ENCODE assay signal across 8 mouse cellular contexts in genomic region chr4:62518416-62519121, GRCm38 (mm10). TPM values are rescaled to one million over a fixed set of nuclear protein-coding genes. Genes with fewer than 3 reads are reported as not detected.
A peak's percentile ranks its signal among the peaks of the same experiment; 100 is the strongest.
DNase-seq lines count a peak whose midpoint lies in the region; ATAC-seq lines count a peak whose summit lies in the region.

No protein-coding gene starts in this region.

- H3K27ac ChIP-seq in midbrain, embryonic 12.5 days (replicated peaks): no peak overlapping the region; the same call in 1 of the 2 replicates

- H3K9ac ChIP-seq in midbrain, embryonic 12.5 days (replicated peaks): peak overlapping the region; percentile 77

- ATAC-seq in midbrain, embryonic 12.5 days (ENCODE audit: low FRiP score, low read depth): 0 out of 2 replicates have a peak, but pooled peaks have one; percentile 12
- no peak for ATAC-seq in megakaryocyte progenitor cell, adult 5-6 weeks (replicated peaks; ENCODE audit: poor library complexity)

- intact Hi-C loops in heart, postnatal 10 days (cut with DNase I): loop anchor here (5.0 kb wide), 1 partner anchor 156 kb away; the partner anchor contains the start of genes Fkbp15 and Slc31a1

- H3K4me1 ChIP-seq in midbrain, embryonic 12.5 days: peaks cover 19% of the 10 kb centered on the region

- WGBS in midbrain, embryonic 12.5 days: 58% methylated on average over 13 of the region's 13 CpGs

- peaks cover 15% of the 10 kb centered on the region for H3K36me3 ChIP-seq in midbrain, embryonic 12.5 days

- peak; percentile 50 for DNase-seq in ovary, postnatal 36 days (ENCODE audit: low spot score)
- no peak for DNase-seq in ovary, postnatal 14 days (ENCODE audit: low spot score)
- DNase-seq in cerebellum, postnatal 10 days: peak; percentile 31 to 40
- peak; percentile 64 to 67 for DNase-seq in heart, postnatal 10 days
- DNase-seq in kidney, postnatal 4 days: peak; percentile 36 to 55
- no peak for DNase-seq in right cerebral cortex, postnatal 36 days (ENCODE audit: low spot score in 2 of 2)

- no peaks in the 10 kb centered on the region for H3K27me3 ChIP-seq in midbrain, embryonic 12.5 days

- H3K4me3 ChIP-seq in midbrain, embryonic 12.5 days: peak overlapping the region; percentile 71

- H3K9me3 ChIP-seq in midbrain, embryonic 12.5 days: no peaks in the 10 kb centered on the region

- H3K4me2 ChIP-seq in midbrain, embryonic 12.5 days (replicated peaks): peak overlapping the region; percentile 78

RNA-seq across cellular contexts. Expression of gene Alad, which starts 1.1 kb away (rescaled TPM):
- total RNA-seq in heart, postnatal 10 days (2021): 10 to 100 TPM; 61.1 to 65.2 TPM
- 67.3 and 68.4 TPM in 2 replicates for polyA plus RNA-seq in midbrain, embryonic 12.5 days (2016; fragmentation: Nextera tagmentation; extraction: Ambion mirVana)
- 33.6 and 50.9 TPM in 2 replicates for total RNA-seq in megakaryocyte progenitor cell, adult 5-6 weeks (2015)
- total RNA-seq in megakaryocyte progenitor cell, adult 5-6 weeks (2017): 24.1 and 25.0 TPM in 2 replicates

RNA-seq across cellular contexts. Expression of gene Pole3, which starts 6.3 kb away (rescaled TPM):
- total RNA-seq in heart, postnatal 10 days (2021): 10 to 100 TPM; 23.4 to 24.4 TPM
- polyA plus RNA-seq in midbrain, embryonic 12.5 days (2016; fragmentation: Nextera tagmentation; extraction: Ambion mirVana): 102 and 110 TPM in 2 replicates
- total RNA-seq in megakaryocyte progenitor cell, adult 5-6 weeks (2015): 56.8 and 60.9 TPM in 2 replicates
- total RNA-seq in megakaryocyte progenitor cell, adult 5-6 weeks (2017): 80.7 TPM in 2 replicates

RNA-seq across cellular contexts. Expression of gene 4933430I17Rik, which starts 6.6 kb away (rescaled TPM):
- total RNA-seq in heart, postnatal 10 days (2021): under 1 TPM; 0.22 to 0.34 TPM
- polyA plus RNA-seq in midbrain, embryonic 12.5 days (2016; fragmentation: Nextera tagmentation; extraction: Ambion mirVana): 1.4 and 1.5 TPM in 2 replicates
- total RNA-seq in megakaryocyte progenitor cell, adult 5-6 weeks (2015): 0.27 TPM in 1 of 2 replicates, not detected in the other
- total RNA-seq in megakaryocyte progenitor cell, adult 5-6 weeks (2017): 0.08 and 1.4 TPM in 2 replicates

RNA-seq across cellular contexts. Expression of gene Hdhd3, which starts 15.3 kb away (rescaled TPM):
- 1 to 10 TPM; 6.1 to 6.4 TPM for total RNA-seq in heart, postnatal 10 days (2021)
- polyA plus RNA-seq in midbrain, embryonic 12.5 days (2016; fragmentation: Nextera tagmentation; extraction: Ambion mirVana): 12.0 and 12.8 TPM in 2 replicates
- total RNA-seq in megakaryocyte progenitor cell, adult 5-6 weeks (2015): 1.1 and 3.3 TPM in 2 replicates
- 0.92 and 2.5 TPM in 2 replicates for total RNA-seq in megakaryocyte progenitor cell, adult 5-6 weeks (2017)

RNA-seq across cellular contexts. Expression of gene Bspry, which starts 38.7 kb away (rescaled TPM):
- under 1 TPM in 1 of 2 experiments, not detected in 1; 0.19 TPM for total RNA-seq in heart, postnatal 10 days (2021)
- polyA plus RNA-seq in midbrain, embryonic 12.5 days (2016; fragmentation: Nextera tagmentation; extraction: Ambion mirVana): 0.82 and 0.88 TPM in 2 replicates
- total RNA-seq in megakaryocyte progenitor cell, adult 5-6 weeks (2015): not detected in 2 replicates
- total RNA-seq in megakaryocyte progenitor cell, adult 5-6 weeks (2017): not detected in 2 replicates

Comparison
In these comparisons a context has a peak if more than half of its experiments do, and no peak if none do; other contexts are left out.
1. DNase-seq: peak in ovary, postnatal 36 days (single experiment), cerebellum, postnatal 10 days (2 of 2), heart, postnatal 10 days (2 of 2) and kidney, postnatal 4 days (2 of 2); none in ovary, postnatal 14 days (single experiment) and right cerebral cortex, postnatal 36 days (0 of 2).